Mouse (Mus musculus) embryonic stem cell, embryonic (primary cell): Measurements from ENCODE around the gene Mrps10.

ENCODE experiments used
- CTCF ChIA-PET, 4 experiments: fragments of 300-600 bp in 2 of 4; fragments of 350-600 bp in 2 of 4; sonication (Branson Sonifier 250); formaldehyde crosslinking; loops; one replicate each; lab custom pipeline; 2022; ENCODE audit warnings: inconsistent platforms in 2 of 4; lab: Charles Lee
- POLR2A ChIA-PET, 4 experiments: fragments of 300-600 bp in 2 of 4; fragments of 350-600 bp in 2 of 4; sonication (Branson Sonifier 250); formaldehyde crosslinking; loops; one replicate each; lab custom pipeline; 2022; ENCODE audit warnings: antibody characterized with exemption in 4 of 4, inconsistent platforms in 1 of 4; lab: Charles Lee

Gene Mrps10

GRCm38 (mm10) chr17:47407717-47408557 is 39.2 kb downstream of the Mrps10 start:
- ChIA-PET POLR2A (interaction anchor here in 3 of 4 experiments (0.6 to 3.4 kb wide), 7 partner anchors 12 to 471 kb away, joined by 3 to 12 read pairs (median 5); no protein-coding TSS in a partner anchor), CTCF (interaction anchor here (0.6 to 2.0 kb wide), 22 partner anchors 9 to 337 kb away, joined by 3 to 13 read pairs (median 3); no protein-coding TSS in a partner anchor)

GRCm38 (mm10) chr17:47408558-47408898 is 39.8 kb downstream of the Mrps10 start:
- ChIA-PET POLR2A (interaction anchor here in 3 of 4 experiments (0.5 to 3.4 kb wide), 7 partner anchors 13 to 472 kb away, joined by 3 to 12 read pairs (median 6); no protein-coding TSS in a partner anchor), CTCF (interaction anchor here (0.6 to 2.5 kb wide), 17 partner anchors 11 to 178 kb away, joined by 3 to 16 read pairs (median 4); no protein-coding TSS in a partner anchor)

- CTCF ChIA-PET: interaction anchor here (0.8 to 2.5 kb wide), 15 partner anchors 9 to 622 kb away, joined by 3 to 16 read pairs (median 3); no protein-coding TSS in a partner anchor
Measured at GRCm38 (mm10) chr17:47409897-47410861, 41.5 kb downstream of the Mrps10 start.

DNA sequence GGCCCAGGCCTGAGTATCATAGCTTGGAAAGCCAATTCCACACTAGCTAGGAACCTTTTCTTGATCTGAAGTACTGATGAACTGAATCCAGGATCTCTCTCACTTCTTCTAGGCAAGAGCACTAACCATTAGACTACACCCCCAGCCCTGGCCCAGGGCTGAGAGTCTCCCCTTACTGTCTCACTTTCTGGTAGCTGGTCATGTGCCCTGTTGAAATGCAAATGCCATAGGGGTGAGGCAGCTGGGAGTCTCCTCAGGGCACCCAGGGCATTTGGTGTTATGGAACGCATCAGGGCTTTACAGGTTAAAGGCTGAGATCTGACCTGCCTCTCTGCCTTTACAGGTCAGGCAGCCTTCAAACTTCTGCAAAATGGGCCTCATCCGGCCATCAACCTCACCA is 51.5 kb downstream of the Mrps10 start:
- POLR2A ChIA-PET: interaction anchor here in 3 of 4 experiments (0.6 to 1.5 kb wide), 11 partner anchors 8 to 422 kb away, joined by 3 to 5 read pairs (median 3); partner anchors contain the start of gene AI661453 (in 1 of the 3)
- CTCF ChIA-PET: interaction anchor here in 2 of 4 experiments (1.0 to 1.8 kb wide), 2 partner anchors 11 to 53 kb away, joined by 3 to 4 read pairs; no protein-coding TSS in a partner anchor

More at GRCm38 (mm10) chr17:47409897-47410861, 41.5 kb downstream of the Mrps10 start:
- POLR2A ChIA-PET: interaction anchor here in 3 of 4 experiments (0.6 to 1.7 kb wide), 10 partner anchors 10 to 519 kb away, joined by 3 to 5 read pairs (median 4); no protein-coding TSS in a partner anchor

DNA sequence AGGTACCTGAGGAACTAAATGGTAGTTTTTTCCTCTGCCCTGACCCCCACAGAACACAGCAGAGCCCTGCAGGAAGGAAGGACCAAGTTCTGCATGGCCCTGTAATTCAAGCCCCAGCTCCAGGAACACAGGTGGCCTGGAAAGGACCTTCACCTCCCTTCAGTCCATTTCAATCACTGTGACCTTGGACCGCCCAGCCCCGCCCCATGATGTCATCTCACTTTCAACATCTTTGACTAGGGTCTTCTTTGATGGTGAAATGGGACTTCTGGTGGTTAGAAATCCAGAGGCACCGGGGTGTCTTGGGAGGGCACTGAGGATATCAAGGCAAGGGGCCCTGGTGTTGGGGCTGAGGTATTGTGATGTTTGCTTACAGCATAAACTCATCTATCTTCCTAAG is 52.9 kb downstream of the Mrps10 start:
- CTCF ChIA-PET: no interaction called here
- POLR2A ChIA-PET: interaction anchor here in 2 of 4 experiments (0.5 to 1.4 kb wide), 3 partner anchors 20 to 57 kb away, joined by 3 to 4 read pairs (median 3); no protein-coding TSS in a partner anchor

DNA sequence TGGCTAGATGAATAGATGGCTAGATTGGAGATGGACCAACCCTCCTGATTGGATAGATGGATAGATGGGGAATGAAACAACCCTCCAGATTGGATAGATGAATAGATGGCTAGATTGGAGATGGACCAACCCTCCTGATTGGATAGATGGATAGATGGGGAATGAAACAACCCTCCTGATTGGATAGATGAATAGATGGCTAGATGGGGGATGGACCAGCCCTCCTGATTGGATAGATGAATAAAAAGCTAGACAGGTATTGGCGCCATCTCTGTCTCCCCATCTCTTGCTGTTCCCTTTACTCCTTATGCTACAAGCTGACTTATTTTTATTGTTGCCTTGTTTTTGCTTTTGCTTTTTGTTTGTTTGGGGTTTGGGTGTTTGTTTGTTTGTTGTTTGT is 53.9 kb downstream of the Mrps10 start:
- CTCF ChIA-PET: interaction anchor here in 1 of 4 experiments (1.1 kb wide), 1 partner anchor 61 kb away, joined by 5 read pairs; no protein-coding TSS in a partner anchor
- POLR2A ChIA-PET: interaction anchor here in 1 of 4 experiments (0.6 kb wide), 1 partner anchor 54 kb away, joined by 3 read pairs; no protein-coding TSS in a partner anchor

DNA sequence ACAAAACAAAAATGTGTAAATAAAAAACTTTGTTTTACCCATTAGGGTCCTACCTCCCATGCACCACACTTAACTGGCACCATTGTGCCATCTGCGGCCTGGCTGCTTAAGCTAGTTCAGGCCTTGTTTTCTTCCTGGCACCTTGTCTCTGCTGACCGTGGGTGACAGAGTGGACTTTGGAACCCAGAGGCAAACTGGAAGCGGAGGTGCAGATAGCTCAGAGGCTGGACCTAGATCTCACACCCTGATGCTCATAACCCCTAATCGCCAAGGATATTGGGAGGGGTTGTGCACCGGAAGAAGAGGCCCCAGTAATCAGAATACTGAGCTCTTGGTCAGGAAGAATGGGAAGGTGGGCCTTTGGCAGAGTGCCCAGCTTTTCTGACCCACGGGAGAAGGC is 55.5 kb downstream of the Mrps10 start:
- CTCF ChIA-PET: interaction anchor here in 1 of 4 experiments (0.6 to 1.0 kb wide), 2 partner anchors 29 to 346 kb away, joined by 3 read pairs; no protein-coding TSS in a partner anchor
- POLR2A ChIA-PET: interaction anchor here in 2 of 4 experiments (0.7 to 1.6 kb wide), 6 partner anchors 8 to 174 kb away, joined by 3 to 4 read pairs (median 3); no protein-coding TSS in a partner anchor

GRCm38 (mm10) chr17:47427316-47427715 is 58.6 kb downstream of the Mrps10 start:
- POLR2A ChIA-PET: interaction anchor here in 3 of 4 experiments (0.5 to 3.3 kb wide), 11 partner anchors 8 to 84 kb away, joined by 3 to 12 read pairs (median 3); no protein-coding TSS in a partner anchor
- CTCF ChIA-PET: interaction anchor here (0.5 to 2.7 kb wide), 18 partner anchors 11 to 470 kb away, joined by 3 to 17 read pairs (median 4); partner anchors contain the start of gene Guca1b (in 1 of the 4)

DNA sequence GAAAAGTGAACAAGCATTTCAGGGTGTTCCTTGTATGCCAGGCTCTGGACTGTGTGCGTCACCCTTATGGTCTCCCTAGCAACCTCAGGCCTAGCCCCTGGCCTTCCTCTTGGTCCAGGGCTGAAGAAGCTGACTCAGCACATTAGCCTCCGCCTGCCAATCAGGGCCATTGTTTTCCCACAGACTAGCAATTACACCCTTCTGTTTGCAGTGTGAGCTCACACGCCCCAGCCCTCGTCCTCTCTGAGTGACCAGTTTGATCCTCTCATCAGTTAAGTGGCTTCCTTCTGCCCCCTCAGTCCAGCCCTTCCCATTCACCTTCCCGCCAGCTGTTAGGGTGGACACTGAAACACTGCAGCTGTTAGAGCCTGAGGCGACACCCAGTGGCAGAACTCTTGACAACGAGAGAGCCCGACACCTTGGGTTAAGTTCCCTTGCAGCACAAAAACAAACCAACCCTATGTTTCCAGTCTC is 60.2 kb downstream of the Mrps10 start:
- POLR2A ChIA-PET: interaction anchor here in 3 of 4 experiments (0.6 to 3.3 kb wide), 15 partner anchors 9 to 224 kb away, joined by 3 to 12 read pairs (median 3); partner anchors contain the start of gene Guca1b (in 1 of the 3)
- CTCF ChIA-PET: interaction anchor here (0.7 to 2.7 kb wide), 24 partner anchors 10 to 313 kb away, joined by 3 to 17 read pairs (median 4); partner anchors contain the start of gene Guca1b (in 2 of the 4)

- ChIA-PET CTCF (interaction anchor here in 2 of 4 experiments (0.9 to 1.4 kb wide), 2 partner anchors 39 to 51 kb away, joined by 3 read pairs; no protein-coding TSS in a partner anchor), POLR2A (interaction anchor here in 1 of 4 experiments (0.6 kb wide), 1 partner anchor 115 kb away, joined by 4 read pairs; no protein-coding TSS in a partner anchor)
Measured at GRCm38 (mm10) chr17:47430815-47431214, 62.1 kb downstream of the Mrps10 start.
